Mouse (Mus musculus) MEL (cell line): ENCODE data around the gene Slc16a13. TPM values are rescaled to one million over a fixed set of nuclear protein-coding genes. Genes with fewer than 3 reads are reported as not detected.
A peak's percentile ranks its signal among the peaks of the same experiment; 100 is the strongest.

ENCODE experiments used
- DNase-seq: peaks from one replicate; pipeline ENCODE4 v3.0.0; 2011; ENCODE audit warnings: low read depth, low spot score
- H3K27ac ChIP-seq: 2 replicates; pipeline ENCODE4 v1.5.1; 2012; ENCODE audit warnings: low read depth, mild to moderate bottlenecking, control low read depth, low read length, moderate library complexity; ENCODE audit not compliant: control insufficient read depth
- H3K27me3 ChIP-seq, 2 experiments: fragments of 150-350 bp in 1 of 2; sonication (generic) in 1 of 2; 2 replicates each; pipeline ENCODE4 v1.6.1; 2012; ENCODE audit warnings: low read length in 2 of 2, mild to moderate bottlenecking in 2 of 2, improper control_type of control experiment in 1 of 2, moderate library complexity in 1 of 2; ENCODE audit not compliant: insufficient read depth in 2 of 2, control insufficient read depth in 1 of 2
- H3K36me3 ChIP-seq, 2 experiments: 2 replicates each; pipeline ENCODE4 v1.6.1; 2012 to 2014; ENCODE audit warnings: low read length in 2 of 2, improper control_type of control experiment in 1 of 2, inconsistent platforms in 1 of 2, mild to moderate bottlenecking in 1 of 2; ENCODE audit not compliant: insufficient read depth in 2 of 2, control insufficient read depth in 1 of 2
- H3K4me1 ChIP-seq, 2 experiments: fragments of 150-350 bp in 1 of 2; sonication (generic) in 1 of 2; 2 replicates each; pipeline ENCODE4 v1.6.1; 2012; ENCODE audit warnings: low read length in 2 of 2, improper control_type of control experiment in 1 of 2, mild to moderate bottlenecking in 1 of 2; ENCODE audit not compliant: insufficient read depth in 2 of 2, control insufficient read depth in 1 of 2
- H3K4me3 ChIP-seq, 2 experiments: fragments of 150-350 bp in 1 of 2; sonication (generic) in 1 of 2; 2 replicates each; pipeline ENCODE4 v1.5.1; 2012; ENCODE audit warnings: low read depth in 2 of 2, low read length in 2 of 2, mild to moderate bottlenecking in 2 of 2, moderate library complexity in 2 of 2, control low read depth in 1 of 2, improper control_type of control experiment in 1 of 2; ENCODE audit not compliant: control insufficient read depth in 1 of 2, insufficient read depth in 1 of 2
- H3K79me2 ChIP-seq: 2 replicates; pipeline ENCODE4 v1.6.1; 2012; ENCODE audit warnings: mild to moderate bottlenecking, low read length, moderate library complexity; ENCODE audit not compliant: control insufficient read depth, poor library complexity, insufficient read depth
- H3K9ac ChIP-seq: 2 replicates; pipeline ENCODE4 v1.6.1; 2012; ENCODE audit warnings: low read depth, mild to moderate bottlenecking, control low read depth, low read length, moderate library complexity; ENCODE audit not compliant: control insufficient read depth, poor library complexity, severe bottlenecking
- H3K9me3 ChIP-seq: fragments of 150-350 bp; sonication (generic); replicated peaks from 2 replicates; pipeline ENCODE4 v1.6.1; 2012; ENCODE audit warnings: mild to moderate bottlenecking, low read length, improper control_type of control experiment, moderate library complexity; ENCODE audit not compliant: insufficient read depth
- BHLHE40 ChIP-seq: IDR thresholded peaks from 2 replicates; pipeline ENCODE4 v1.6.1; 2012; ENCODE audit warnings: low read depth, mild to moderate bottlenecking, inconsistent platforms, low read length, improper control_type of control experiment, borderline replicate concordance
- CHD1 ChIP-seq: IDR thresholded peaks from 2 replicates; pipeline ENCODE4 v1.6.1; 2012; ENCODE audit warnings: low read depth, mild to moderate bottlenecking, inconsistent platforms, low read length, improper control_type of control experiment
- CTCF ChIP-seq, 3 experiments: IDR thresholded peaks in 2 of 3; conservative IDR thresholded peaks in 1 of 3; 2 replicates each; pipeline ENCODE4 v1.5.1; 2011 to 2012; ENCODE audit warnings: low read length in 3 of 3, low read depth in 2 of 3, mild to moderate bottlenecking in 2 of 3, improper control_type of control experiment in 1 of 3, inconsistent platforms in 1 of 3, mixed read lengths in 1 of 3, moderate library complexity in 1 of 3; ENCODE audit not compliant: control insufficient read depth in 1 of 3, insufficient read depth in 1 of 3, poor library complexity in 1 of 3, severe bottlenecking in 1 of 3
- E2F4 ChIP-seq: IDR thresholded peaks from 2 replicates; pipeline ENCODE4 v1.6.1; 2011; ENCODE audit warnings: low read depth, low read length, improper control_type of control experiment, borderline replicate concordance
- ELF1 ChIP-seq: IDR thresholded peaks from 2 replicates; pipeline ENCODE4 v1.6.1; 2014; ENCODE audit warnings: low read depth, mild to moderate bottlenecking, inconsistent platforms, low read length, improper control_type of control experiment, moderate library complexity
- HCFC1 ChIP-seq: IDR thresholded peaks from 2 replicates; pipeline ENCODE4 v1.6.1; 2012; ENCODE audit warnings: low read depth, mild to moderate bottlenecking, inconsistent platforms, low read length, improper control_type of control experiment, moderate library complexity
- JUND ChIP-seq: IDR thresholded peaks from 2 replicates; pipeline ENCODE4 v1.6.1; 2011; ENCODE audit warnings: low read depth, mild to moderate bottlenecking, improper control_type of control experiment, low read length
- MAX ChIP-seq: IDR thresholded peaks from 2 replicates; pipeline ENCODE4 v1.6.1; 2011; ENCODE audit warnings: low read length, improper control_type of control experiment
- MEF2A ChIP-seq: IDR thresholded peaks from 2 replicates; pipeline ENCODE4 v1.6.1; 2014; ENCODE audit warnings: low read depth, mild to moderate bottlenecking, inconsistent platforms, low read length, improper control_type of control experiment; ENCODE audit not compliant: poor library complexity, insufficient replicate concordance, severe bottlenecking; ENCODE audit errors: extremely low read depth
- MXI1 ChIP-seq: IDR thresholded peaks from 2 replicates; pipeline ENCODE4 v1.6.1; 2011; ENCODE audit warnings: mild to moderate bottlenecking, low read depth, low read length, improper control_type of control experiment
- MYC ChIP-seq: IDR thresholded peaks from 2 replicates; pipeline ENCODE4 v1.6.1; 2011; ENCODE audit warnings: low read depth, mild to moderate bottlenecking, low read length, improper control_type of control experiment, moderate library complexity
- RAD21 ChIP-seq: IDR thresholded peaks from 2 replicates; pipeline ENCODE4 v1.6.1; 2011; ENCODE audit warnings: mild to moderate bottlenecking, low read depth, low read length, improper control_type of control experiment
- TAL1 ChIP-seq: IDR thresholded peaks from 2 replicates; pipeline ENCODE4 v1.6.1; 2012; ENCODE audit warnings: mild to moderate bottlenecking, inconsistent platforms, low read length, moderate library complexity, mixed read lengths
- TCF12 ChIP-seq: IDR thresholded peaks from 2 replicates; pipeline ENCODE4 v1.6.1; 2014; ENCODE audit warnings: low read depth, mild to moderate bottlenecking, inconsistent platforms, low read length, improper control_type of control experiment, moderate library complexity
- UBTF ChIP-seq: IDR thresholded peaks from 2 replicates; pipeline ENCODE4 v1.6.1; 2012; ENCODE audit warnings: low read depth, mild to moderate bottlenecking, inconsistent platforms, low read length, improper control_type of control experiment, moderate library complexity, borderline replicate concordance; ENCODE audit not compliant: insufficient read depth
- USF2 ChIP-seq, 2 experiments: IDR thresholded peaks; 2 replicates each; pipeline ENCODE4 v1.6.1; 2011 to 2012; ENCODE audit warnings: improper control_type of control experiment in 2 of 2, low read length in 2 of 2, borderline replicate concordance in 1 of 2, inconsistent platforms in 1 of 2, low read depth in 1 of 2, mild to moderate bottlenecking in 1 of 2; ENCODE audit not compliant: insufficient read depth in 1 of 2
- ZC3H11A ChIP-seq: IDR thresholded peaks from 2 replicates; pipeline ENCODE4 v1.6.1; 2012; ENCODE audit warnings: low read depth, mild to moderate bottlenecking, inconsistent platforms, low read length, improper control_type of control experiment
- ZNF384 ChIP-seq: IDR thresholded peaks from 2 replicates; pipeline ENCODE4 v1.6.1; 2012; ENCODE audit warnings: low read depth, mild to moderate bottlenecking, inconsistent platforms, low read length, improper control_type of control experiment
- polyA plus RNA-seq, 2 experiments: library from polyadenylated mRNA; stranded (reverse) in 1 of 2; unstranded in 1 of 2; fragments of >175 nt in 1 of 2; fragments of >200 nt in 1 of 2; gene quantifications; 2 replicates each; pipeline versions ENCODE4 v1.2.1 to v1.2.4; 2012; ENCODE audit warnings: low replicate concordance in 2 of 2, low read depth in 1 of 2; ENCODE audit not compliant: insufficient read length in 2 of 2, insufficient read depth in 1 of 2, missing spikeins in 1 of 2
- total RNA-seq: library from RNA; depleted of rRNA; stranded (reverse); fragments of 300-350 nt; gene quantifications from 2 replicates; pipeline ENCODE4 v1.2.3, GENCODE M21; 2012

Slc16a13 gene
- total and polyA plus RNA-seq, 3 experiments = 4.2 to 7.9 TPM; not detected in 1

GRCm38 (mm10) chr11:70239541-70240279 lies 18.8 kb upstream of the Slc16a13 start, which contains the start of the genes Gm21988 and Rnasek (continued):
- TF ChIP-seq MEF2A (no peak), BHLHE40 (peak; percentile 83), CTCF (IDR thresholded peaks at IDR 0.05 in 2 of 3, conservative IDR thresholded peaks at IDR 0.05 in 1 of 3; ENCODE audit: control insufficient read depth in 1 of 3, insufficient read depth in 1 of 3, low read depth in 2 of 3, low read length in 3 of 3, poor library complexity in 1 of 3, severe bottlenecking in 1 of 3) (no peak), CHD1 (peak; percentile 100), JUND (no peak), TAL1 (no peak), TCF12 (peak; percentile 53), ZC3H11A (no peak), ELF1 (peak; percentile 82), E2F4 (no peak), MAX (peak; percentile 95), RAD21 (no peak), ZNF384 (no peak), USF2 (IDR thresholded peaks at IDR 0.05; ENCODE audit: borderline replicate concordance in 1 of 2, insufficient read depth in 1 of 2, low read depth in 1 of 2, low read length in 2 of 2) (peak; percentile 97 to 99)

GRCm38 (mm10) chr11:70238591-70239440 lies 18.0 kb upstream of the Slc16a13 start:
- no peaks in the 10 kb centered on the region for H3K9me3 ChIP-seq
- peaks cover 0 to 2% of the 10 kb centered on the region in 2 experiments; a peak in 1 of 4 replicates for H3K27me3 ChIP-seq
- H3K4me1 ChIP-seq = peaks cover 0 to 7% of the 10 kb centered on the region in 2 experiments; a peak in 3 of 4 replicates
- peak overlapping the region; percentile 93 for H3K27ac ChIP-seq
- H3K4me3 ChIP-seq = peak overlapping the region; percentile 87 to 92
- peak overlapping the region; percentile 82 for H3K9ac ChIP-seq
- H3K36me3 ChIP-seq = peaks cover 0 to 6% of the 10 kb centered on the region in 2 experiments; a peak in 1 of 4 replicates
- DNase-seq = peak; percentile 73
- H3K79me2 ChIP-seq = peaks cover 17% of the 10 kb centered on the region
- TF ChIP-seq TCF12 = 0 out of 2 replicates have a peak, but pooled peaks have one; percentile 19
- peak; percentile 49 for TF ChIP-seq MAX
- TF ChIP-seq MXI1 = peak; percentile 16
- TF ChIP-seq ELF1 = 0 out of 2 replicates have a peak, but pooled peaks have one; percentile 16
- 0 out of 2 replicates have a peak, but pooled peaks have one; percentile 24 for TF ChIP-seq BHLHE40
- 0 out of 2 replicates have a peak, but pooled peaks have one; percentile 31 for TF ChIP-seq HCFC1
- no peak for TF ChIP-seq UBTF
- peak; percentile 37; the same call in 1 of the 2 replicates for TF ChIP-seq MYC
- TF ChIP-seq ZNF384 = no peak
- TF ChIP-seq, all 39 proteins: peak for 7
